Mouse (Mus musculus) yolk sac, embryonic 10.5 days (tissue): Measurements from ENCODE around the gene Dab2.

Experiments used
- DNase-seq: peaks from one replicate; pipeline ENCODE4 v3.0.0-alpha.2; 2017; ENCODE audit warnings: low spot score

The Dab2 gene

GRCm38 (mm10) chr15:6325443-6325842 is 25.9 kb downstream of the Dab2 start:
- DNase-seq: no peak

DNA sequence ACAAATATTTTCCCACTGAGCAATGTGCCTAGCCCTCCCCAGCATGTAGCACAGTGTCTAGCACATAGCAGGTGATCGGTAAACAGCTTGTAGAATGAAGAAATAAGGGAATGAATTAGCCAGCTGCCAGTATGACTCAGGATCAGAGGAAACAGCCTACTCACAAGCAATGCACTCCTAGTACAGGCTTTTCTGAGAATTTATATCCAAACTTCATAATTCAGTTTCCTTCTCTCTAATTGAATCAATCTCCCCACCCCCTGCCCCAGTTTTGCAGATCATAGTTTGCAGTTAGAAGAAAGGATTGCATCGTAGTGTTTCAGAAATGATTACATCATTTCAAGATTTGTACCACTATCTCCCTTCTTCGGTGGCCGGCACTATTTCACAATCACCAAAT is 26.4 kb downstream of the Dab2 start:
- peak; percentile 16 for DNase-seq

DNA sequence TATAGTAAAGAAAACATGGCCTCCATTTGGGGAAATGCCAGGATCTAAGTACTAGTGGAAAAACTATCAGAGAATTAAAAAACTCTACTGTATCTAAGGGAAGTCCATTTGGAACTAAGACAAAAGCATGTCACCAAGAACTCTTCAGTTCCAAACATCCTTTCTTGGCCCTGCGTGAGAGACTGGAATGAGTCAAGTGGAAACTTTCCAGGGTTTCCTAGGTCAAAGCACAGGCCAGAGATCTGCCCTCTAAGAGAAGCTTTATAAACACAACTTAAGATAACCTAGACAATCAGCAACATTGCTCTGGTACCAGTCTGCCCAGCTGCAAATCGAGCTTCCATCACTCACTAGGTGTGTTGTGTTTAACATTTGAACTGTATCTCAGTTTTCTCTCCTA is 31.8 kb downstream of the Dab2 start:
- DNase-seq: peak; percentile 19

DNA sequence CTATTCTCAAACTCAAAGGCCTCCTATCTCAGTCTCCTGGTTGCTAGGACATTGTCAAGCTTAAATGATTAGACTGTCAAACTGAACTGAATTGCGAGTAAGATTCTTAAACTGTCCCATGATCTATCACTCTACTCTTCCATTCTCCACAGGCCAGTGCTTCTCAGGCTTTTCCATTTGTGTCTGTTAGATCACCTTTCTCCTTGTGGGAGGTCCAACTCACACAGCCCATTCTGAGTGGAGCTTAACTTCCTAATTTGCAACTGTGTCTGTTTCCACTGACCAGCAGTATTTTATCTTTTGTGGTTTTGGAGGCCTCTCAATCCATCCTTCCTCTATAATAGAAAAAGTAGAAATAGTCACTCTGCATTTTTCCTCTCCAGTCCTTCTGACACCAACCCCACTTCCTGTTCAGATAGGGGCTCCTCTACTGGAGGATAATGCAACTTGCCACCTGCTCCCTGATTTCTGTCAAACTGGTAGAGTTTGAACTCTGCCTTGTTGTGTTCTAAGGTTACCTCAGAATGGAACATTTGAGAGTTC is 35.1 kb downstream of the Dab2 start:
- no peak for DNase-seq

DNA sequence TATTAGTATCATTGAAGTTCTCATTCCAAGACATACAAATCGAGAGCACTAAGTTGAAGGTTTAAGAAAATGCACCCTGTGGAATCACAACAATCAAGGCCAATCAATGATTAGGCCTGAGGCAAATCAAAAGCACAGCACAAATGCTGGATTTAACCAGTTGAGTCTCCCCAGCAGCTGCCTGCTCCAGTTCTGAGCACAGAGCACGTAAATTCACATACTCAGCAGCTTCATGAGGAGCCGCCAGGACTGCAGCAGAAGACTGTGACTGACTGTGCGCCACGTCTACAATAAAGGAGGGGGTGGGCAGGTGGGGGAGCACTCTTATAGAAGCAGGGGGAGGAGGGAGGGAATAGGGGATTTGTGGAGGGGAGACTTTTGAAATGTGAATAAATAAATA is 40.2 kb downstream of the Dab2 start:
- DNase-seq: peak; percentile 34

DNA sequence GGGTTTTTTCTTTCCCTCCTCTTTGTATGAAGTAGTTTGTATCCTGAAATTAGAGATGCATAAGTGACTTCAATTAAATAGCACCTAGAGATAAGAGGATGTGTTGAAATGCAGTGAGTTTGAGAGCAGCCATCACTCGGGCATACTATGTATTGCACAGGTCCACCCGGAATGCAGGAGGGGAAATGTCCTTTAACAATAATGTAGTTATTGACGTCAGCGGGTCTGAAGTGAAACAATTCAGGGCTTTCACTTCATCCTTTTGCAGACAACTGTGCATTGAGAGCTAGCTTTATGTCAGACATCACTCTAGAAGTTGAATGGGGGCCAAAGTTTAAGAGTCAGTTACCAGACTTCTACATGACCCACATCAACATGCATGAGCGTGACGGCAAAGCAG is 40.8 kb downstream of the Dab2 start:
- DNase-seq: no peak

GRCm38 (mm10) chr15:6341427-6341826 is 41.8 kb downstream of the Dab2 start:
- no peak for DNase-seq

GRCm38 (mm10) chr15:6353901-6354300 is 54.3 kb downstream of the Dab2 start:
- DNase-seq: no peak

- DNase-seq: no peak
Observed at GRCm38 (mm10) chr15:6359859-6360258, 60.3 kb downstream of the Dab2 start.

DNA sequence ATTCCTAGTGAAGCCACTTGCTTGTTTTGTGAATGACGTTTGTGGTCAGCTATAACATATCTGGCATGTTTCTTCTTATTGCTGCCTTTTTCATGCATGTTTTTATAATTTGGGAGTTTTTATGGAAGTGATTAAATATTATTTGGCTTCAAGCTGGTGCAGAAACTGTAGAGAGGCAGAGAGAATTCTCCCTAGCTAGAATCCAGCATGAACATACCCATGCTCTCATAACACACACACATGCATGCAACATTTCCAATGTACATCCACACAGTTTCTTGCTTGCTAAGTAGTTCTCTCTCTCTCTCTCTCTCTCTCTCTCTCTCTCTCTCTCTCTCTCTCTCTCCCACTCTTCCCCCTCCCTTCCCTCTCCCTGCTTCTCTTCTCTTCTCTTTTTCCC is 70.4 kb downstream of the Dab2 start:
- DNase-seq: no peak

- no peak for DNase-seq
Observed at GRCm38 (mm10) chr15:6371486-6371885, 71.9 kb downstream of the Dab2 start.

DNA sequence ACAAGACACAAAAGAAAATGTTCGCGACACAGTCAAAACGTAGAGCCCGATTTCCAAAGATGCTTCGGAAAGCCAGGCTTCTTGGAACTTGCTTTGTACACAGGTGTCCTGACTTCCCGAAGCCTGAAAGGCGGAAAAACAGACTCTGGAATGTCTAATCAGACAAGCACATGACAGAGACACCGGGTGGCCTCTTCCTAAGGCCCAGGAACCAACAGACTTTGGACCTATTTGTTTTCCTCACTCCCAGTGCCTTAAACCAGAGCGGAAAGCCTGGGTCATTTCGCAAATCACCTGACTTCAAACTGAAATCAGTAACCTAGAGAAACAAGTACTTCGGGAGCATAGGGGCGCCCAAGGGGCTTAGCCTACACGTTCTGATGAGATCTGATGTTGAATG is 75.4 kb downstream of the Dab2 start:
- peak; percentile 88 for DNase-seq

- DNase-seq: peak; percentile 66
Observed at GRCm38 (mm10) chr15:6376001-6376400, 76.4 kb downstream of the Dab2 start.

DNA sequence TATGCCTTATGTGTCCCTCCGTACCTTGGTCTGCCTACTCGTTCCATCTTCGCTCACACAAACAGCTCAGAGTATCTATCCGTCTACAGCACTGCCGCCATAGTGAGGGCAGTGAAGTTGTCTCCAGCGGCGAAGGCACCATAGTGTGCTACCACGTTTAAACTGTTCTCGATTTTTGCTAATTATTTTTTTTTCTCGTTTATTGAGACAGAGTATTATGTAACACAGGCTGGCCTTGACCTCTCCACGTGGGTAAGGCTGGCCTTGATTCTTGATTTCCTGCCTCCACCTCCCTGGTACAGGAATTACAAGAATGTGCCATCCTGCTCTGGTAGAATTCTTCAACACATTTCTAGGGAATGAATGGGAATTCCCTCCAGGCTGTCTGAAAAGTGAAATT is 77.2 kb downstream of the Dab2 start:
- no peak for DNase-seq

- DNase-seq: peak; percentile 69
Observed at GRCm38 (mm10) chr15:6384027-6384426, 84.4 kb downstream of the Dab2 start.

GRCm38 (mm10) chr15:6385241-6385640 is 85.7 kb downstream of the Dab2 start:
- no peak for DNase-seq

GRCm38 (mm10) chr15:6386159-6386951 is 86.8 kb downstream of the Dab2 start:
- DNase-seq: peak; percentile 94

DNA sequence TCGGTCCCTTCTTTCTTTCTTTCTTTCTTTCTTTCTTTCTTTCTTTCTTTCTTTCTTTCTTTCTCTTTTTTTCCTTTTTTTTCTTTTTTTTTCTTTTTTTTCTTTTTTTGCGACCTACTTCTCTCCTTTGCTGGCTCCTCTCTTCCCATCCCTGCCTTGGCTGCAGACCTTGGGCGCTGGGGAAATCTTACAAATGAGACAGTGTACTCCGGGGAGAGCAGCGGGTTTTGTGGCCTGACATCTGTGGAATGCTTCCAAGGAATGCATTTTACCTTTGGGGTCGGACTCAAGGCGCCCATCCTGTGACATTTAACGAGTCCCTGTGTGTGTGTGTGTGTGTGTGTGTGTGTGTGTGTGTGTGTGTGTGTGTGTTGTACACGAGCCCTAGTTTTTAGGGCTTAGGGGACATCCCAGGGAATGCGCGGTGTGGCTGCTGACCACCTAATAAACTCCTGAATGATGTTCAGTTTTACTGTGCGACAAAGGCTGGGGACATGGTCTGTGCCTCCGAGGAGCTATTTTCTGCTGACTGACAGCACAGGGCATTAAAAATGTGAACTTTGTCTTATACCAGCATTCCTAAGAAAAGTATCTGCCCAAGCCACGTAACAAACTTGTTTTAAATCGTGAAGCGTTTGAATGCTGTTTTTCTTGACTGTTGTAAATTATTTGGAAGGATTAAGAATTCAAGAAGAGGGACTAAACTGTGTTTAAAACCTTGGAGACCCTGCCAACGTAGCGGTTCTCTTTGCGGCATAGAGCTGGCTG is 87.6 kb downstream of the Dab2 start:
- DNase-seq: no peak

DNA sequence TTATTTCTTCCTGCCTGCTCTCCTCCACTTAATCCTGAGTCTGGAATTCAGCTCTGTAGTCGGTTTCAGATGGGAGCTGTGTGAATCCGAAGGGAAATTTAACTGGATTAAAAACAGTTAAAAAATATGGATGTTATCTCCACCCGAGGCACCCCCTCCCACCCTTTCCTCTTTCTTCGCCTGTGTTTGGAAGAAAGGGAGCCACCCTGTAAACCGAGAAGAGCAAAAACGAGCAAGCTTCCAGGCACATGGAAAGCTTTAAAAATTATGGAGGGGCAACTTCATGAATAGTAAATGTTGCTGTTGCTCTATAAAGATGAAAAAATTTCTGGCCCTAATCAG is 88.1 kb downstream of the Dab2 start:
- no peak for DNase-seq

GRCm38 (mm10) chr15:6388146-6388545 is 88.6 kb downstream of the Dab2 start:
- no peak for DNase-seq

DNA sequence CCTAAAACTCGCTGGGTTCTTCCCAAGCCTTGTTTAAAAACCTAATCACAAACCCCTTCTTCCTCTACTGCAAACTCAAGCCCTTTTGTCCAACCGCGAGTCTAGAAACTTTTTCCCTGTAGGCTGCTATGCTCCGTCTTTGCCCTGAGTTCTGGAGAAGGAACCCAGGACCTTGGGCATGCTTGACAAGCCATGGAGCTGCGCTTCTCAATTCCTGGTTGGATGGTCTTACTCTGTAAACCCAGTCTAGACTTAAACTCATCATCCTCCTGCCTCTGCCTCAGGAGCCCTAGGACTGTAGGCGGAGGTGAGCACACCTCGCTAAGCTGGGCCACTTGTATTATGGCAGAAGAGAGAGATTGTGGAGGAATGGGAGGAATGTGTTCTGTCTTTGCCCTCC is 89.0 kb downstream of the Dab2 start:
- no peak for DNase-seq

DNA sequence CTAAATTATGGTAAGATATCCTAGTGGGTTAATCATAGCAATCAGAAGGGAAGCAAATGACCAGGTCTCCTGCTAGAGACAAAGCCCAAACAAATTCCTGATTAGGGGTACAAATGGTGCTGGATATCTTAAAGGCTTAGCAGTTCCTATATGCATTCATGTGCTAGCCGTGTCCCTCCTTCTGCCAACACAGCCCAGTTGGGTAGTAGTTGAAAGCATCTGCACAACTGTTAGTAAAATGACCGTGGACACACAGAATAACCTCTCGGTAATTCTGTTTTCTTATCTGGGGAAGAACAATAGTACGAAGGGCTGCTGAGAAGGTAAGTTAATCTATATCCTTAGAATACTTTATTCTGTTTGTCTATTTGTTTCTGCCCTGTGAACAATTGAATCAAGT is 90.5 kb downstream of the Dab2 start:
- no peak for DNase-seq

DNA sequence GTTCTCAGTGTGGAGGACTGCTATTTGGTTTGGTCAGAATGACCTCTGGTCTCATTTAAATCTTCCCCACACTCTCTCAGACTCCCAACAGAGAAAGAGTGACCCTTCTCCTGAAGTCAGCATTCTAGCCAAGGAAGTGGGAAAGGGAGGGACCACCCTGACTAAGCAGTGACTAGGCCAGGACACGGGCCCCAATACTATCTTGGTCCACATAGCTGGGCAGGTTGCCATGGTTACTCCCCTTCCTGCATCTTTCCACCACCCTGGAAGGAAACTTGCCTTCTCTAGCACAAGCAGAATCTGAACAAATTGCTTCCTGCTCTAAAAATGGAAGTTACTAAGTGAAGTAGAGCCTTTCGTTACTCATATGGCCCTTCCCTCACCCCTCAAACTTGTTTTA is 91.1 kb downstream of the Dab2 start:
- DNase-seq: no peak
